Mouse (Mus musculus) T-cell, adult 2 months (primary cell): ENCODE data around the gene Snap91.

Experiments used
- DNase-seq: peaks from one replicate; pipeline ENCODE4 v3.0.0; 2022; ENCODE audit warnings: low spot score

The Snap91 gene

DNA sequence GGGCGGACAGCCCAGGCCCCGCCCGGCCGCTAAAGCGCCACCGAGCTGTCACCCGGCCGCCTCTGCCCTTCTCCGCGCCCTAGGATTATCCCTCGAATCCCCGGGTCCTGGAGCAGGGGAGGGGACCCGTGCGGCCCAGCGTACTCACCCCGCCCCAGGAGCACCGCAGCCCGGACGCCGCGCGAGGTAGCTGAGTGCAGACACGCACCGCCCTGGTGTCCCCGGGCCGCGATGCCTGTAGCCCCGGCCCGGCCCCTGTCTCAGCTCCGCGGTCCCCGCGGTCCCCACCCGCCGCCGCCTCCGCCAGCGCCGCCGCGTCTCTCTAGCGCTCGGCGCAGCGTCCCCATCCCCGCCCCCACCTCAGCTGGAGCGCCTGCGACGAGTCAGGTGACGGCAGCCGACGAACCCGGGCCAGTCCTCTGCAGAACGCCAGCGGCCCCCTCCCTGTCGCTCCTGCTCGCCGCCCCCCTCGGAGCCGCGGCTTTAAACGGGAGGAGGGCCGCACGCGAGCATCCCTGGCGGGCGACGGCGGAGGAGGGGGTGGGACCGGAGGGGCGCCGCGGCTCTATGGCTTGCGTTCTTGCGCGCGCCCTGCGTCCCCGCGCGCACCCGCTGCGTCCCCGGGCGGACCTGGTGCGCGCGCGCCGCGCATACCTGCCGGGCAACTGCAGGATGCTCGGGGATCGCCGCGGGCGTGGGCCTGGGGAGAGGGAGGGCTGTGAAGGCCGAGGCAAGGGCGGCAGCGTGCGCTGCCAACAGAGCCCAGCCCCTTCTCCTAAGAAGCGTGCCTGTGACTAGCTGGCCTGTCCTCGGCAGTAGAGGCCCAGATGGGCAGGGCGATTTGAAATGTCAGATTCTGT, at the start of gene Snap91:
Snap91 (minus strand) TSS at position 542 of the 860 bp plus-strand sequence.
- no peak for DNase-seq

DNA sequence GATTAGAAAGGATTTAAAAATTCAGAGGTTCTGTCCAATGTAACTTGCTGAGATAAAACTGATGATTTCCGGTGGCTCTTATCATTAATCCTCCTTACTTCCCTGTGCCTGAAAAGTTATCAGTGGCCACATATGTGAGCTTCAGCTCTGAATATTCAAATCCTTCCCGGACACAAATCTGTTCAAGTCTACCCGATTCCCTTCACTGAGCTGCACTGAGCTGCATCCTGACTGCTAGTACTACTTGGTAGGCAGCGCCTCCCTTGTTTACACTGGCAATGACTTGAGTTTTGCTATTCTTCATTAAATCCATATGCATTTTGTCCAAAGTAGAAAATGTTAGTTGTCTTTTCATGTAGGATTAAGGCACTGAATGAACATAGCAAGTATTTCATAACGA, 46.1 kb upstream of the Snap91 start:
- no peak for DNase-seq

DNA sequence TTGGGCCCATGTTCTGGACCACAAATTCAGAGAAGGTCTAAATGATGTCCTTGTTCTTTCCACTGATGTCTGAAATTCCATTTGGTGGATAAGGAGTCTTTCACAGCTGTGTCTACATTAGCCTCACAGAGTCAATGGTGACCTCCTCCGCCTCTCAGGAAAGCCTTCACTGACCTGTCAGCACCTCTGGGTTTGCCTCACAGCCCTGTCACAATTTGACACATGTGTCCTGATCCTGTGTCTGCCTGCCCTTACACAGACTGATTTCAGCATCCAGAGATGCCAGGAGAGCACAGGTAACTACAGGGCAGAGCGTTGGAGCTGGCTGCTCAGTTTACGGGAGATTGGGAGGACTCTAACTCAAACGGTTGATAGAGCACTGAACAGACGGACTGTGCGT, 45.2 kb upstream of the Snap91 start:
- DNase-seq = no peak

- no peak for DNase-seq
These were observed 42.0 kb upstream of the Snap91 start for GRCm38 (mm10) chr9:86922430-86922829.

DNA sequence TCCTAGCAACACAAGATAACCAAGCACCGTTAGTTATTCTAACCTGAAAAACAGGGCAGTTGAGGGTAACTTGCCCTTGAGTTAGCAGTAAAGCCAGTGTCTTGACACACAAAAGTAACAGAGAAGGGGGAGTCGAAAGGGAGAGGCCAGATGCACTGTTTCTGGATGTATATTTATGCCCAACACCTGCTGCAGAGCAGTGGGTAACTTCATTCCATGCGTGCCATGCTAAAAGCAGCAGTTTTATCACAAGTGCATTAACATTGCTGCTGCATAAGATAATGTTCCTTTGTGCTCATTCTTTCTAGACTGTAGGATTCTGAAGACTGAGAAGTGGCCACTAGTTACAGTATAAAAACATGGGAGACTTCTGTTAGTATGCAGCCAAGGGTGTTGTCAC, 36.1 kb upstream of the Snap91 start:
- DNase-seq = no peak

DNA sequence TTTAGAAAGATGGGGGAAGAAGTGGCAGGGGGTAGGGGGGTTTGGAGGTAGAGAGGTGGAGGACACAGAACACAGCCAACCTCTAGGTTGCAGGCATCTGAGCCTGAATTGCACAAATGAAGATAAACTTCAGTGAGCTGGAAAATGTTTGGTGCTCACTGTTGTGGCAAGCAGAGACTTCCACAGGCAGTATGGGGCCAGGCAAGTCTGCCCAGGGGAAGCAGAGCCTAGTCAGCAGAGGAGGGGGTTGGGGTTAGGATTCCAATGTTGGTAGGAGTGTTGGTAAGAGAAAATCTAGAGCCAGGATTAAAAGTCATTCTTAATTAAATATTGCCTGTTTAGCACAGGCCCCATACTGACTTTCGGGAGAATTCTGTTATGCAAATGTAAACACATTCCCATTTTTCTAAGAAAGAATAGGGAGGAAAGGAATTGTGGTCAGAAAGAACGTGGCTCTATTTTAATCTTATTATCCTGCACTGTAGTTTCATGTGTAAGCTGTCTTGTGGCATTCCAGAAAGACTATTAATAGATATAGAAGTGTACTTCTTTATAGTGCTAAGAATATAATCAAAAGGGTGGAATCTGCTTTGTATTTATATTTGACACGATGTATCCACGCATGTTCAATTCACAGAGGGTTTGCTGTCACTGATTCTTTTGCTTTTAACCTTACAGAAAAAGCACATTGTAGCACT, 19.2 kb upstream of the Snap91 start:
- DNase-seq = no peak

GRCm38 (mm10) chr9:86879216-86880112, 990 bp downstream of the Snap91 start:
- DNase-seq = no peak

DNA sequence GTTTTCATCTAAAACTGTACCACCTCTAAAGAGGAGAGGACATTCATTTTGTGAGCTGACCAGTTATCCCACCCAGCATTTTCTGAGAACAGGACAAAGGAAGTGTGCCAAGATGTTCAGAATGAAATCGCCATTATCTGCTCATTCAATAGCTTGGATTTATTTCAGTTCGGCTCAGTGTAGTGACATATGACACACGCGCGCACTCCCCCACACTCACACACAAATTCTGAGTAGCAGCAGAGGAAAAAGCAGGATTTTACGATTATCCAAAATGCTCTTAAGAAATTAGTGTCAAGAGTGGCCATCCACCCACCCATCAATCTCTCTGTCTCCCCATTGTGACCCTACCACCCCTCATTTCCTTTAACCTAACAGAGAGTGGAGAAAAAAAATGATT, 1.7 kb downstream of the Snap91 start:
- no peak for DNase-seq

DNA sequence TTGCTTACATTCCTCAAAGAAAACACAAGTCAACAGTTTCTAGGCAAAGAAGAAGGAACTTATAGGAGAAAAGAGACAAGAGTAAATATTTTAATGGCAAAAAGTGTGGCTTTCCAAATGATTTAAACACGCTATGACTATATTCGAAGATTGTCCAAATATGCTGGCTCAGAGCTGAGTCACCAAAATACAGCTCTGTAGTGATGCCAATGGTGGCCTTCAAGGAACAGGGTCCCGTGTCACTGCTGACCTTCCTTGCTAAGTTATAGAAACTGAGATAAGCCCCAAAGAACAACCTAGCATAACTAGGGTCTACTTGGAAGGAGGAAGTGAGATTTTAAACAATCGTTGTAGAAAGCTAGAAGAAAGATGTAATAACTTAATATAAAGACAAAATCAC, 6.8 kb downstream of the Snap91 start:
- DNase-seq = no peak

GRCm38 (mm10) chr9:86869586-86870338, 10.7 kb downstream of the Snap91 start:
- no peak for DNase-seq

DNA sequence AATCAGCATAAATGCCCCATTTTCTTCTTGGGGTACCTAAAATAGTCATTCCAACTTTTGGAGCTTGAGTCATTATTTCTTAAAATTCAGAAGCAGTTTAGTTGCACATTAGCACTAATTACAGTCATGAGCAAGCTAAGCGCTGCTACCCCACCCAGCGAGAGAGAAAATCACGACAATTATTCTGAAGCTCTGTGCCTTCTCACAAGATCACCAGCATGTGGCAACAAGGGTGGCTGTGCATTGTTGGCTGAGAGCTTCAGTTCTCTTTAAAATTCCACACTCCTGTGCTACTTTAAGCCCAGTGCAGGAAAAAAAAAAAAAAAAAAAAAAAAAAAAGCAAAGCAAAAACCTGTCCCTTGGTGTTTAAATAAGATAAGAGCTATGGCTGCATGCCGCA, 22.4 kb downstream of the Snap91 start:
- DNase-seq = no peak

- DNase-seq = no peak
These were observed 22.8 kb downstream of the Snap91 start for GRCm38 (mm10) chr9:86857626-86858025.

DNA sequence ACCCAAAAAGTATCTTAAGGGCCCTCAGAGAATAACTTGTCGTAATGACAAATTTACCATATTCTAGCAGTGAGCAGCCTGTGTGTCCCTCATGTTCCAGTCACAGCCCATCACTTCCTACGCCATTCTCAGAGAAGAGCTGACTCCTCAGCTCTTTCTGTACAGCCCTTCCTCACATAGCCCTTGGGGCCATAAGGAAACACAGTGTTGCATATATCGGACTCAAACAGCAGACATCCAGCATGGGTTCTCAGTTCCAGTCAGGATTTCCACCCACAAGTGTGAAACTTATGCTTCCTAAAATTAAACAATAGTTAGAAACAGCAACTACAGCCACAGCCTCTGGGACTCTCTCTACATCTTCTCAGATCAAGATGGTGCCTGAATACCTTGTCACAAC, 27.6 kb downstream of the Snap91 start:
- DNase-seq = no peak

- no peak for DNase-seq
These were observed 28.8 kb downstream of the Snap91 start for GRCm38 (mm10) chr9:86851689-86852088.

DNA sequence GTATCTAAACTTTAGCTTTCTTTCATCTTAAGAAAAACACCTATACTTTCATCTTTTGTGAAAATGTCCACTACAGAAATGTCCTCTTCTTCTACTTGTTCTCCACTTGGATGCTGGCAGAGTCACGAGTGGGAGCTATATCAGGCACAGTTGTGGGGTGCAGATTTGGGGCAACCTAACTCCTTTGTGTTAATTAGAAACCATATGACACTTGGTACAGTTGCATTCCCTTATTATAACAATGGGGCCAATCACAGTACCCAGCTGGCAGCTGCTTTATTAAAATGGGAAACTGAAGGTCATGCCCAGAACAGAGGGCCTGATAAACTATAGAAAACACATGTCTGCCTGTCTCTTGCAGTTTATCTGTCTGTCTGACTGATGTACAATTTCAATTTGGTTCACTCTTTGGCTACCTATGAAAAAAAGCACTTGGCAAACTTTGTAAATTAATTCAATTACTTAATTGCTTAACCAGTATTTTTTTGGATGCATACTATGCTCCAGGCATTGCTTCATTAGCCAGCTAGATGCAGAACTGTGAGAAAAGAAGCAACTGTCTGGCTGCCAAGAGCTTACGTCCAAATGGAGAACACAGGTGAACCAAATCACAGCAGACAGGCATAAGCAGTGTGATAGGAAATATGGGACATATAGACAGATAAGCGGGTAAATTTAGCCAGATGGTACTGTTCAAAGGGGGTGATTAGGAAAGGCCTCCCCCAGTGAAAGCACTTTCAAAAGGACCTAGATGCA, 29.8 kb downstream of the Snap91 start:
- no peak for DNase-seq

- no peak for DNase-seq
These were observed 36.6 kb downstream of the Snap91 start for GRCm38 (mm10) chr9:86843747-86844353.

GRCm38 (mm10) chr9:86829792-86830191, 50.7 kb downstream of the Snap91 start:
- no peak for DNase-seq

DNA sequence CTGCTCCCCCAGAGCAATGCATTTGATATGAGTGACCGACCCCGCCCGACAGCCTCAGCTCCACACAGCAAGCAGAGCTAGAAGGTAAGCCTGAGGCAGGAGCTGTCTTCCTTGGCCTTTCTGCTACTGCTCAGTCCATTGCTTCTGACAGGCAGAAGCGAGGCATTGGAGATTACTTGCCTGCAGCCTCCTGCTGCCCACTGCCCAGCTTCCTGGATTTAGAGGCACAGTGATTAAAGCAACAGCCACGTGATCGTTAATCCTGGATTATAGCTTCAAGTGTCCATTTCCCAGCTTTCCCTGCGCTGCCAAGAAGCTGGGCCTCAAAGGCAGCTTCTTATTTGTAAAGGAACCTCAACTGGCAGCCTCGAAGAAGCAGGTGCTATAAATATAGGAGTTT, 51.4 kb downstream of the Snap91 start:
- no peak for DNase-seq

- no peak for DNase-seq
These were observed 61.1 kb downstream of the Snap91 start for GRCm38 (mm10) chr9:86819366-86819765.

GRCm38 (mm10) chr9:86817673-86818072, 62.8 kb downstream of the Snap91 start:
- no peak for DNase-seq

DNA sequence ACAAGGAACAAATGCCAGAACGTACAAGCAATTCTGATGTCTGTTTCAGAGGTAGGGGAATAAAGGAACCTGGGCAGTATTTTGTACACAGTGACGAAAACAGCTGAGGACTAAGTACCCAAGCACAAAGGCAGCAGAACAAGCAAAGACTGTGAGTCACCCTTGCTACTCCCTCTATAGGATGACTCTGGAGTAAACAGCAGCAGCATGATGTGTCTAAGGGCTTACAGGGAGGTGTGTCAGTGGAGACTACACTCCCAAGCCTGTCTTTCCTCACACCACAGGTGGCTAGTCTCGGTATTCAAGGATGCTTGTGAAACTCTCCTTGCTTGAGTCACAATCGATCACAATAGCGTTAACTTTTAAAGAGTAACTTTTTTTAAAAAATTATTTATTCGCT, 66.1 kb downstream of the Snap91 start:
- no peak for DNase-seq
